Mouse (Mus musculus): ENCODE results near the gene Psors1c2. TPM values are rescaled to one million over a fixed set of nuclear protein-coding genes. Genes with fewer than 3 reads are reported as not detected.

Gene Psors1c2
- polyA plus RNA-seq, 1 experiment from 2014 or later, result 1.1 TPM

GRCm38 (mm10) chr17:35570836-35571235 is 37.8 kb downstream of the Psors1c2 start:
- no peak for ATAC-seq (ENCODE audit: low FRiP score)
- no peak overlapping the region for H3K9ac ChIP-seq
- H3K36me3 ChIP-seq (replicated peaks), result no peaks in the 10 kb centered on the region
- no peak overlapping the region for H3K27ac ChIP-seq
- peaks cover 24% of the 10 kb centered on the region for H3K27me3 ChIP-seq
- no peak overlapping the region for H3K4me2 ChIP-seq
- H3K4me3 ChIP-seq (replicated peaks), result no peak overlapping the region
- H3K4me1 ChIP-seq, result peaks cover 14% of the 10 kb centered on the region
- WGBS, result 79% methylated on average over 14 of the region's 14 CpGs
- H3K9me3 ChIP-seq, result no peaks in the 10 kb centered on the region

- Histone ChIP-seq H3K4me3 (replicated peaks) (no peak overlapping the region), H3K9me3 (no peaks in the 10 kb centered on the region), H3K27ac (no peak overlapping the region), H3K27me3 (peaks cover 24% of the 10 kb centered on the region), H3K4me1 (peaks cover 14% of the 10 kb centered on the region), H3K9ac (no peak overlapping the region), H3K4me2 (no peak overlapping the region), H3K36me3 (replicated peaks) (no peaks in the 10 kb centered on the region)
- 96% methylated on average over 7 of the region's 7 CpGs for WGBS
- no peak for ATAC-seq (ENCODE audit: low FRiP score)
Measured at GRCm38 (mm10) chr17:35571477-35571876, 38.5 kb downstream of the Psors1c2 start.

GRCm38 (mm10) chr17:35578211-35578610 is 45.2 kb downstream of the Psors1c2 start:
- 15% methylated on average over 6 of the region's 6 CpGs for WGBS
- no peak for ATAC-seq (ENCODE audit: low FRiP score)

GRCm38 (mm10) chr17:35582900-35583299 is 49.9 kb downstream of the Psors1c2 start:
- H3K27me3 ChIP-seq, result peaks cover 9% of the 10 kb centered on the region; the same call in 1 of the 2 replicates
- no peak for ATAC-seq (ENCODE audit: low FRiP score)
- H3K4me3 ChIP-seq (replicated peaks), result no peak overlapping the region
- no peak overlapping the region for H3K27ac ChIP-seq
- WGBS, result 96% methylated on average over 1 of the region's 1 CpGs
- H3K36me3 ChIP-seq (replicated peaks), result no peaks in the 10 kb centered on the region
- no peak overlapping the region for H3K9ac ChIP-seq
- peaks cover 4% of the 10 kb centered on the region for H3K4me1 ChIP-seq
- no peak overlapping the region for H3K4me2 ChIP-seq
- 0 out of 2 replicates have a peak, but pooled peaks cover 4% of the 10 kb centered on the region for H3K9me3 ChIP-seq

More at GRCm38 (mm10) chr17:35578211-35578610, 45.2 kb downstream of the Psors1c2 start:
- no peak overlapping the region for H3K27ac ChIP-seq
- no peaks in the 10 kb centered on the region for H3K9me3 ChIP-seq
- no peak overlapping the region for H3K4me3 ChIP-seq (replicated peaks)
- no peak overlapping the region for H3K9ac ChIP-seq
- H3K4me1 ChIP-seq, result no peaks in the 10 kb centered on the region
- no peaks in the 10 kb centered on the region for H3K36me3 ChIP-seq (replicated peaks)
- H3K4me2 ChIP-seq, result no peak overlapping the region
- H3K27me3 ChIP-seq, result no peaks in the 10 kb centered on the region; the same call in 1 of the 2 replicates

Other genes with a start within 250 kb of the Psors1c2 start
- gene H2-Q1, start 212.8 kb upstream of the Psors1c2 start, polyA plus RNA-seq (2016; fragmentation: Nextera tagmentation; extraction: Ambion mirVana), result not detected in 2 replicates
- not detected in 2 replicates for gene H2-Q2, start 191.0 kb upstream of the Psors1c2 start, polyA plus RNA-seq (2016; fragmentation: Nextera tagmentation; extraction: Ambion mirVana)
- 1.3 and 1.6 TPM in 2 replicates for gene H2-Q4, start 153.6 kb upstream of the Psors1c2 start, polyA plus RNA-seq (2016; fragmentation: Nextera tagmentation; extraction: Ambion mirVana)
- 0.23 and 0.34 TPM in 2 replicates for gene H2-Q6, start 108.4 kb upstream of the Psors1c2 start, polyA plus RNA-seq (2016; fragmentation: Nextera tagmentation; extraction: Ambion mirVana)
- gene H2-Q7, start 94.0 kb upstream of the Psors1c2 start, polyA plus RNA-seq (2016; fragmentation: Nextera tagmentation; extraction: Ambion mirVana), result 5.1 and 5.6 TPM in 2 replicates
- gene H2-Q10, start 63.1 kb upstream of the Psors1c2 start, polyA plus RNA-seq (2016; fragmentation: Nextera tagmentation; extraction: Ambion mirVana), result 0.04 TPM in 1 of 2 replicates, not detected in the other
- 0.14 TPM in 1 of 2 replicates, not detected in the other for gene Pou5f1, start 27.2 kb upstream of the Psors1c2 start, polyA plus RNA-seq (2016; fragmentation: Nextera tagmentation; extraction: Ambion mirVana)
- 53.4 and 59.0 TPM in 2 replicates for gene Tcf19, start 16.4 kb upstream of the Psors1c2 start, polyA plus RNA-seq (2016; fragmentation: Nextera tagmentation; extraction: Ambion mirVana)
- gene Cchcr1, start 16.1 kb upstream of the Psors1c2 start, polyA plus RNA-seq (2016; fragmentation: Nextera tagmentation; extraction: Ambion mirVana), result 19.0 and 19.1 TPM in 2 replicates
- not detected in 2 replicates for gene Cdsn, start 18.9 kb downstream of the Psors1c2 start, polyA plus RNA-seq (2016; fragmentation: Nextera tagmentation; extraction: Ambion mirVana)
- not detected in 2 replicates for gene 2300002M23Rik, start 34.2 kb downstream of the Psors1c2 start, polyA plus RNA-seq (2016; fragmentation: Nextera tagmentation; extraction: Ambion mirVana)
- gene Sfta2, start 68.3 kb downstream of the Psors1c2 start, polyA plus RNA-seq (2016; fragmentation: Nextera tagmentation; extraction: Ambion mirVana), result not detected in 2 replicates
- not detected in 2 replicates for gene Gm9573, start 93.4 kb downstream of the Psors1c2 start, polyA plus RNA-seq (2016; fragmentation: Nextera tagmentation; extraction: Ambion mirVana)
- 0.09 TPM in 1 of 2 replicates, not detected in the other for gene Mucl3, start 110.5 kb downstream of the Psors1c2 start, polyA plus RNA-seq (2016; fragmentation: Nextera tagmentation; extraction: Ambion mirVana)
- gene Vars2, start 134.4 kb downstream of the Psors1c2 start, polyA plus RNA-seq (2016; fragmentation: Nextera tagmentation; extraction: Ambion mirVana), result 16.8 and 22.3 TPM in 2 replicates
- gene Gtf2h4, start 140.5 kb downstream of the Psors1c2 start, polyA plus RNA-seq (2016; fragmentation: Nextera tagmentation; extraction: Ambion mirVana), result 39.0 and 40.7 TPM in 2 replicates
- gene Ddr1, start 171.4 kb downstream of the Psors1c2 start, polyA plus RNA-seq (2016; fragmentation: Nextera tagmentation; extraction: Ambion mirVana), result 176 and 185 TPM in 2 replicates

Data from forebrain, embryonic 12.5 days (tissue).